Mouse (Mus musculus) urinary bladder, postnatal 4 days (tissue): ENCODE measurements around the gene Gpr82.
A peak's percentile ranks its signal among the peaks of the same experiment; 100 is the strongest.

Experiments
- DNase-seq, 2 experiments: peaks; one replicate each; pipeline ENCODE4 v3.0.0; 2021 to 2022; ENCODE audit warnings: low spot score in 2 of 2

The Gpr82 gene

GRCm38 (mm10) chrX:13691865-13692264 lies 30.7 kb downstream of the Gpr82 start:
- DNase-seq: no peak

DNA sequence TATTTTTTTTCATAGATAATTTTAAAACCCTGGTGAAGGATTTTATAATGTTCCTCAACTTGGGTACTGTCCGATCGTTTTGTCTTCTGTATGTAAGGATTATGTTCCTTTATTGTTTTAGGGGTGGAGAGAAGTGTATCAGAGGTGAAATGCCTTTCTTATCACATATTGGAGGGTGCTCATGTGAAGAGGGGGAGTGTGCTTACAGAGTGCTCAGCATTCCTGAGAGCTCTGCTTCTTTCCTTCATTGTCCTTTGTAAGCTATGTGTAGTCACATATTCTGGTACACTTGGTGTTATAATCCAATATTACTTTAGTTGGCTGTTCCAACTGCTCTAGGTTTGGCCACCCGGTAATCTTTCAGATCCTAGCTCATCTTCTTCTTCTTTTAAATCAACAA lies 39.5 kb downstream of the Gpr82 start:
- DNase-seq: no peak

DNA sequence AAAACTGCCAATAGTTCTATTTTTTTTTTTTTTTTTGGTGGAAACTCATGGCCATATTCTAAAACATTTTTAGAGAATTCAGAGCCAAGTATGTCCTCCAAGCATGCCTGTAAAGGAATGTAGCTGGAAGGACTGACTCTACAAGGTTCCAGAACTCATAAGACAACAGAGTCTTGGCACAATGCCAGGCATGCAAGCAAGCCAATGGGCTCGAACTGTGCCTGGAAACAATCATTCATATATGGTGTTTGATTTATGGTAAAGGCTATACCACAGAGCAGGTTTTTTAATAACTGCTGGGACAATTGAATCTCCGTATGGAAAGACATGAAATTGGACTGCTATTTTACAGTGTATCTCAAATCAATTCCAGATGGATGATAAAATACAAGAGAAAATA lies 43.9 kb downstream of the Gpr82 start:
- peak in 1 of 2 experiments; percentile 18 for DNase-seq

DNA sequence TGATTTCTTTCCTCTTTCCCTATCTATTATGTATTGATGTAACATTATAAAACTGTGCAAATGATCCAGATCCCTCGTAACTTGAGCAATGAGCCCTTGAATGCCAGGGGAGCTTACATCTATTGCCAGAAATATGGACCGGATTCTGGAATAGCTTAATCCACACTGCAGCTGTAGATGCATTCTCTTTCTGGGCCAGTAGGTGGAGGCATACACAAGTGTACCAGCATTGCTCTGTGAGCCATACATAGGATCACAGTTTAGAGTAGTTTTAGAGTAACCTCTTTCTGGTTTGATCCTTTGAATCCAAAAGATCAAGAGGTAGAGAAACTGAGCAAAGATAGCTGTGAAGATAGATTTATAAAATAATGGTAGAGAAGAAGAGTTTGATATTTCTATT lies 49.0 kb downstream of the Gpr82 start:
- no peak for DNase-seq
